Mouse (Mus musculus): Measurements from ENCODE around the gene Rbsn.

The Rbsn gene
- long read RNA-seq, experiment 1, partial matches to known transcripts, result 19 of 26 reads
- long read RNA-seq, experiment 1, other reads (novel, unspliced or antisense), result 7 of 26 reads
- long read RNA-seq, experiment 2, partial matches to known transcripts, result 35 of 38 reads
- long read RNA-seq, experiment 2, other reads (novel, unspliced or antisense), result 3 of 38 reads

GRCm38 (mm10) chr6:92214773-92215449 lies at the start of gene Rbsn:
Gene Rbsn (minus strand): TSS chr6:92214925.
- intact Hi-C loops (cut with DNase I), result no loop called here

GRCm38 (mm10) chr6:92261162-92261843 lies 46.6 kb upstream of the Rbsn start:
- intact Hi-C loops (cut with DNase I), result no loop called here

- intact Hi-C loops (cut with DNase I), result no loop called here
Observed at GRCm38 (mm10) chr6:92255346-92255745, 40.6 kb upstream of the Rbsn start.

GRCm38 (mm10) chr6:92253253-92253870 lies 38.6 kb upstream of the Rbsn start:
- intact Hi-C loops (cut with DNase I), result no loop called here

- intact Hi-C loops (cut with DNase I), result no loop called here
Observed at GRCm38 (mm10) chr6:92247215-92247919, 32.6 kb upstream of the Rbsn start.

- intact Hi-C loops (cut with DNase I), result no loop called here
Observed at GRCm38 (mm10) chr6:92246335-92246734, 31.6 kb upstream of the Rbsn start.

GRCm38 (mm10) chr6:92244591-92244990 lies 29.9 kb upstream of the Rbsn start, which contains the start of gene Trh:
Gene Trh (minus strand): TSS chr6:92244650.
- intact Hi-C loops (cut with DNase I), result no loop called here

- intact Hi-C loops (cut with DNase I), result no loop called here
Observed at GRCm38 (mm10) chr6:92241178-92241906, 26.6 kb upstream of the Rbsn start.

- intact Hi-C loops (cut with DNase I), result no loop called here
Observed at GRCm38 (mm10) chr6:92235036-92235435, 20.3 kb upstream of the Rbsn start.

GRCm38 (mm10) chr6:92231762-92232161 lies 17.0 kb upstream of the Rbsn start:
- intact Hi-C loops (cut with DNase I), result no loop called here

GRCm38 (mm10) chr6:92231356-92231755 lies 16.6 kb upstream of the Rbsn start:
- intact Hi-C loops (cut with DNase I), result no loop called here

- intact Hi-C loops (cut with DNase I), result no loop called here
Observed at GRCm38 (mm10) chr6:92229586-92229985, 14.9 kb upstream of the Rbsn start.

GRCm38 (mm10) chr6:92229103-92229502 lies 14.4 kb upstream of the Rbsn start:
- intact Hi-C loops (cut with DNase I), result no loop called here

- intact Hi-C loops (cut with DNase I), result no loop called here
Observed at GRCm38 (mm10) chr6:92224981-92225380, 10.3 kb upstream of the Rbsn start.

- intact Hi-C loops (cut with DNase I), result no loop called here
Observed at GRCm38 (mm10) chr6:92222021-92222420, 7.3 kb upstream of the Rbsn start.

GRCm38 (mm10) chr6:92221604-92222003 lies 6.9 kb upstream of the Rbsn start:
- intact Hi-C loops (cut with DNase I), result no loop called here

GRCm38 (mm10) chr6:92219445-92219844 lies 4.7 kb upstream of the Rbsn start:
- intact Hi-C loops (cut with DNase I), result loop anchor here (1.0 kb wide), 1 partner anchor 50 kb away; no protein-coding TSS in a partner anchor

- intact Hi-C loops (cut with DNase I), result no loop called here
Observed at GRCm38 (mm10) chr6:92214055-92214772, 511 bp downstream of the Rbsn start.

- intact Hi-C loops (cut with DNase I), result no loop called here
Observed at GRCm38 (mm10) chr6:92199414-92199813, 15.3 kb downstream of the Rbsn start.

- intact Hi-C loops (cut with DNase I), result loop anchor here (5.0 kb wide), 1 partner anchor 87 kb away; no protein-coding TSS in a partner anchor
Observed at GRCm38 (mm10) chr6:92184178-92184577, 30.5 kb downstream of the Rbsn start.

Data from adrenal gland (tissue).